Mouse (Mus musculus) small intestine, adult 2 months (tissue): ENCODE data around the gene Isca1.

Experiments
- CTCF ChIP-seq: fragments of 200-500 bp; IDR thresholded peaks from 2 replicates; pipeline ENCODE4 v1.5.1; 2012; ENCODE audit warnings: low read depth, mild to moderate bottlenecking, control low read depth, inconsistent platforms, low read length, moderate library complexity, mixed read lengths; ENCODE audit not compliant: insufficient replicate concordance, insufficient read length; ENCODE audit errors: extremely low read depth
- POLR2A ChIP-seq: fragments of 200-500 bp; IDR thresholded peaks from 2 replicates; pipeline ENCODE4 v1.6.1; 2012; ENCODE audit warnings: low read depth, mild to moderate bottlenecking, control low read depth, inconsistent platforms, low read length, moderate library complexity

DNA sequence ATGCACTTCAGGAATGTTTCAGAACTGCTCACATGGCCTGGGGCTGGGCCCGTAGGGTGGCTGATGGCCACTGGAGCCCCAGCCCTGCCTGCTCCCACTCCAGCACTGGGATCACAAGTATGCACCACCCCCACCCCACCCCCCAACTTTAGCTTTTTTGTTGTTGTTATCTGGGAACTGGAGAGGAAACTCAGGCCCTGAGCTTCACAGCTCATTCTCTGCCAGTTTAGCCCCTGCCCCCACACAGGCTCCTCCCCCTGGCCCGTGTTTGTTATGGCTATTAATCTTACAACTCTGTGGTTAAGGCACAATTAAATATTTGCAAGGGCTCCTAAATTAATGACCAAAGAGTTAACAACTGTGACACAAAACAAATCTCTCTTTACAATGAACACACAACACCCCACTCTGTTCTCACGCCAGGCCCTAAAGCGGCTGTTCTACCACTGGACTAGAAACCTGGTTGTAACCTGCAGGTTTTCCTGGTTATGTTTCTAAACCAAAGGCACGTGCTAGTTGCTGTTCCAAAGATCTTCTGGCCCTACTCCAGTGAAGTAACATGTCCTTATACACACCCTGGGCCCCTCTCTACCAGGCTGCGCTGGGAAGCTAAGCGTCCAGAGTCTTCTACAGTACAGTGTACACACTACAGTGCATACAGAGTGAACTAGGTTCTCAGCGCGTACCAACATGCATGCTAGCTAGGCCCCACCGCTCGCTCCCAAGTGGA, 2.7 kb downstream of the Isca1 start:
- TF ChIP-seq CTCF: no peak
- TF ChIP-seq POLR2A: no peak
